Mouse (Mus musculus): ENCODE data around the gene Fam168b.

Fam168b gene

DNA sequence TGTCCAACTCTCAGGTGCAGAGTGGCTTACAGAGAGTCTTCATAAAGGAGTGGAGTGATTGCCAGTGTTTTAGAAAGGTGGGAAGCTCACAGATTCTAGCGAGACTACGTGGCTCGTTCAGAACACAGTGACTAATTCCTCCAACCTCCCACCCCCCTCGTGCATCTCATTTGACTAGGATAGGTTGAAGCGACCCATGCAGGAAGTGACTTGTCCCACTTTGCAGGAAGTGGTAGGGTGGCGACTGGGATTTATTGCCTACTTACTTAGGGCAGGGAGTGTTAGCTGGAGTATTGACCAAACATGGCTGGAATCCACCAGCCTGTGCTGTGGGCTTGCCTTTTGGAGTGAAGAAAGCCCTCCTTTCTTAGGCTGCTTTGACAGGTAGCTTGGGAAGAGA lies 8.7 kb upstream of the Fam168b start:
- DNase-seq (ENCODE audit: low read depth in 1 of 2, low spot score in 2 of 2) = no peak

DNA sequence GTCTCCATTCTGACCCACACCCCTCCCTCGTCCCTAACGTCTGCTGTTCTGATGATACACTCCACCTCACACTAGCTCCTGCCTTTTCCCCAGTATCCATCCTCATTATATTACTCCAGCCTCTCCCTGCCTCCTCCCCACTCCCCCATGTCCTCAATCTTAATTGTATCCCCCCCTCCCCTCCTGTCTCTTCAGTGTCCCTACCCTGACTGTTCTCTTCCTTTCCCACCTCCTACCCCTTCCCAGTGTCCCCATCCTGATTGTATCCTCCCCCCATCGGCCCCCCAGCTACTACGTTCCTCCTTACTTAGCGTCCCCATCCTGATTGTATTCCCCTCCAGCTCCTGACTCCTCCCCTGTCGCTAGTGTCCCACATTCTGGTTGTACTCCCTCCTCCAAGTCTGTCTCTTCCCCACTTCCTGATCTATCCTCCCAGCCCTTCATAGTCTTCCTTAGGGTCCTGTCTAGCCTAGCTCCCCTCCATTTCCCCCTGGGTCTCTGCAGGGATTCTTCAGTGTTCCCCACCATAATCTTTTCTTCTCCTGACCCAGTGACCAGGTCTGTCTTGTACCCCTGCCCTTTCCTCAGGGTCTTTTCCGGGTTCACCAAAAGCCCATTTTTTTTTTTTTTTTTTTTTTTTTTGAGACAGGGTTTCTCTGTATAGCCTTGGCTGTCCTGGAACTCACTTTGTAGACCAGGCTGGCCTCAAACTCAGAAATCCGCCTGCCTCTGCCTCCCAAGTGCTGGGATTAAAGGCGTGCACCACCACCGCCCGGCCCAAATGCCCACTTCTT lies 7.7 kb upstream of the Fam168b start:
- no peak for DNase-seq (ENCODE audit: low read depth in 1 of 2, low spot score in 2 of 2)

DNA sequence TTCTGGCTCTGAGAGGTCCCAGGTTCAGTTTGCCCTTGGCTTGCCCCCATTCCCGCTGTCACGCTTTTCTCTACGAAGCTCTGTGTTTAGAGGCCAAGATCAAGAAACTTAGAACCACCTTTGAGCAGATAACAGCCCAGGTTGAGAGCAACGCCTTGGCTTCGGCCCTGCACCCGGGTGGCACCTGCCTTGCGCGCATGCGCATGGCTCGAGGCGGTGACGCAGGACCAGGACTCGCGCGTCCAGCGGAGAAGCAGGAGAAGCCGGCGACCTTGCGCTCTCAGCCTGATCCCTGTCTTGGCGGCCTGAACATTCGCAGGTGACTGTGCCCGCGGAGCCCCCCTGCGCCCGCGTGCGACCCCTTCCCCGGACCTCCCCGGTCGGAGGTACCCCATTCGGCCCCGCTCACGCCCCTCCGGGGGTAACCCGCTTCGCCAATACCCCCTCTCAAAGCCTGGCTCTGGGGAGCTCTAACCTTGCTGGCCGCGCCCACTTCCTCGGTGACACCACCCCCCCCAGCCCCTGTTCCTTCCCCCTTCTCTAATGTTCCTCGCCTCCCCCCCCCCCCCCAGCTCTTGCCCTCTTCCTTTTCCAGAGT lies 7.0 kb upstream of the Fam168b start, which contains the start of gene Plekhb2:
Gene Plekhb2, plus strand, starts transcription at position 232 of the 598 bp plus-strand sequence.
- DNase-seq (ENCODE audit: low read depth in 1 of 2, low spot score in 2 of 2) = peak; percentile 59 to 78

DNA sequence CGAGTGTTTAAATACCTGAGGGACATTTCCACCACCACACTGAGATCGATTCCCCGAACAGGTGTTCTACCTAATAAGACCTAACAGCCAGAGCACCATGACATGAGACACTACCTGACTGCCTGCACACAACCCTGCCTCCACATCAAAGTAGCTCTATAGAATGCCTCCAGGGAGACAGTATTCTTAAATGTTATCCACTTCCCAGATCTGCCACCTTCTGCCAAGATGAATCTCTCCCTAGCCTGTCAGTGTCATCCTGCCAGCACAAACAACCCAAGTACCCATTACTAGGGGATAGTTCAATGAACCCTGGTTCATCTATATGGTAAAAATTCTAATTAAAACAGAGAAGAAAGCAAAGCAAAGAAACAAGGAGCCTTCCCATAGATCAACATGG lies 4.2 kb upstream of the Fam168b start:
- no peak for DNase-seq (ENCODE audit: low read depth in 1 of 2, low spot score in 2 of 2)

DNA sequence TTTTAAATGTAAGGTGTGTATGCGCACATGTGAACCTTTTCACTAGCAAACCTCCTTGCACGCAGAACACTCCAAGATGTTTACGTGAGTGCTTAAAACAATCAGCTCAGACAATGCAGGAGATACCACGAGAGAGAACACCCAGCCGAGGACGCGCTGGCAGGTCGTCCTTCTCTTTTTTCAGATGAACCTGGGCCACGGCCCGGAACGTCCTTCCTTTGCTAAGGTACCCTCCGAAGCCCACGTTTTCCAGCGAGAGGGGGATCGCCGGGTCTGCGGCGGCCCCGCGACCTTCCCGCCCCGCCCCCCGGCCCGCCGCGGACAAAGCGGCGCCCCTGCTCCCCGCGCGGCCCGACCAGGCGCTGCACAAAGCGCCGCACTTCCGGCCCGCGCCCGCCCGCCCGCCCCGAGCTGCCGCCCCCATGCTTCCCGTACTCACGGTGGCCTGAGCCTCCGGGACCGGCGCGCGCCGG lies 440 bp downstream of the Fam168b start:
- peak in 1 of 2 experiments; percentile 19 for DNase-seq (ENCODE audit: low read depth in 1 of 2, low spot score in 2 of 2)

DNA sequence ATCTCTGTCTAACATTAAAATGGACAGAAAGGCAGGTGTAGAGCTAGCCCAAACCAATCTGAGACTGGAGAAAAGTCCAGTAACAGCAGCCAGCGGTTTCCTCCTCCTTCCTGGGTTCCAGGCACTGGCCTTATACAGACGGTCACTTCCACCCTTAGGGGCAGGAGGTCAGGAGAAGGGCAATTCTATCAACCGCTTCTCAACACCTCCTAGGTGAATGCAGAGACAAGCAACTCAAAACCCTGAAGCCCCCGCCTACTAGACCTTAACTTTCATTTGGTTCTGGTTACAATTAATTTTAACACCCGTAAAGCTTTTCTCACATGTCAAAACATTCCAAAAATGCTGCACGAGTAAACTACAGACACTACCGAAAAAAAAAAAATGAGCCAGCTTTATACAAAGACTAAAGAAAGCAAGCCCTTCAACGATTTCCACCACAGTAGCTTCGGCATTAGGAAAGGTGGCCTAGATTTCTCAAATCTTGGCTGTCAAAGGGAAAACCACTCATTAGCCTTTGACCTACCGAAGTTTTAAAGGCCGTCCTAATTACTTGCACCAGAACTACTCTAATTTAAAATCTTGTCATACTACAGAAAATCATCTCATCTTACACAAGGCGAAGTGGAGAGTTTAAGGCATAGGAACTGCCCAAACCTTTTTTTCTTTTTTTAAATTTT lies 1.0 kb downstream of the Fam168b start:
- no peak for DNase-seq (ENCODE audit: low read depth in 1 of 2, low spot score in 2 of 2)

DNA sequence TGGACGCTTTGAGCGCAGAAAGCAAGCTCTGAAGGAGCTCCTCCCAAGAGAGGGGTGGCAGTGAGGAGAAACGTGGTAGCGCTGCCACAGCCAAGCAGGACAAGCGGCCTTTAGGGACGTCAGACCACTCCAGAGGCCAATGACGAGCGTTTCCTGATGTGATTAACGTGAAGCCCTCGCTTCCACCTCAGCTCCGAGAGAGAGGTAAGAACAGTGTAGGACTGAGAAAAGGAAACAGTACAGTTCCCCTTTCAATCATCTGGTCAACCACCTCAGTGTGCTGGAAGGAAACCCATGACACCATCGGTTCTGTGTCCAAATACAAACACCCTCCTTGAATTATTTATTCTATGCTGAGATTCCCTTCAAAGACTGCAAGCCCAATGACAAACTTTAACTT lies 3.6 kb downstream of the Fam168b start:
- no peak for DNase-seq (ENCODE audit: low read depth in 1 of 2, low spot score in 2 of 2)

DNA sequence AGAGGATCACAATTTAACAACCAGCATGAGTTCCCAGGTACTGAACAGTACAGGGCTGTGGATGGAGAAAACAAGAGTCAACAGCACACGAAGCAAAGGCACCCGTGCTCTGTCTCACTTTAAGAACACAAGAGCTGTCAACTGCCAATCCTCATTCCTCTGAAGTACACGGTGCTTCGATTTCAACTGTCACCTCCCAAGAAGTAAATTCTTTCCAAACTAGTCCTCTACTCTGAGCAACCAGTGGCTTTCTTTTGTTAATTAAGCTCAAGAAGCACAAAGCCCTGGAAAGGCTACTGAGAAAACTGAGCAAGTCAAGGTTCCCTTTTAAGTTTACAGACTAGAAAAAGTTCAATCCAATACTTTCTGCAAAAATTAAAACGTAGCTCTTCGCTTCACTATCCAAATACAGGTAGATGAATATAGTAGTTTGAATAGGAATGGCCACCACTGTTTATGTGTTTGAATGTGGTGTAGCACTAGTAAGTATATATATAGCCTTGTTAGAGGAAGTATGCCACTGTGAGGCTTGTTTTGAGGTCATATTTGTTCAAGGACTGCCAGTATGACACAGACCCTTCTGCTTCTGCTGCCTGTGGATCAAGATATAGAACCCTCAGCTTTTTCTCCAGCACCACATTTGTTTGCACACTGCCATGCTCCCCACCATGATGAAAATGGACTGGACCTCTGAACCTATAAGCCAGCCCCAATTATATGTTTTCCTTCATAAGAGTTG lies 4.7 kb downstream of the Fam168b start:
- no peak for DNase-seq (ENCODE audit: low read depth in 1 of 2, low spot score in 2 of 2)

DNA sequence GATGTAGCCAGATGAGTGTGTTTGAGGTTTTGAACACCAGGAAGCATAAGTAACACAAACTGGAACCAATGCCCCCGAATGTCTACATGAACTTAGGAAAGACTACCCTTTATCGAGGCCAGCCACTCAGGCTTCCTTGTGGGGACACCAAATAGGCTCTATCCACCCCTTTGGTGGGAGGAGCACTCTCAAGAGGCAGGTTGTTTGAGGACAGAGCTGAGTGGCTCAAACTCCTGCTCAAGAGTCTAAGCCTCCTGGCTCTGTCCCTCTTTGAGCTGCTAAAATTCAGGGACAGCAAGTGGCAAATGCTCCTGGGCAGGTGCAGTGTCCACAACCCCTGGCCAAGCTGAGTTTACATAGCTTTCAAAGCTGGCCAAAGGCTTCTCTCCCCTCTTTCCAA lies 8.0 kb downstream of the Fam168b start:
- DNase-seq (ENCODE audit: low read depth in 1 of 2, low spot score in 2 of 2) = no peak

DNA sequence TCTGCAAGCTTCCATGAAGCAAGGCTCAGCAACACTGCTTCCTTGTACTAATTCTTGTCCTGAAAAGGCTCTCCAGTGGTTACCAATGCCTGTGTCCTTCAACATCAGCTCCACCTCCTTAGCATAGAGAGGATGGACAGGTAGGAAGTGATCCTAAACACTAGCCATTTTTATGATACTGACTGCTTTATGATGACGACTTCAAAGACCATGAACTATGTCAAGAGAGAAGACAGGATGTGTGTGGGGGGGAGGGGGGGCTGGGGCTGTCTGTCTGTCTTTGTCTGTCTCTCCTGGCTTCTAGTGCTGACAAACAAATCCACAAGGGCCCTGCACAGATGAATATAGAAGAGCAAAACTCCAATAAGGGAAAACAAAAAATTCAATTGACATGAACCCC lies 11.5 kb downstream of the Fam168b start:
- no peak for DNase-seq (ENCODE audit: low read depth in 1 of 2, low spot score in 2 of 2)

DNA sequence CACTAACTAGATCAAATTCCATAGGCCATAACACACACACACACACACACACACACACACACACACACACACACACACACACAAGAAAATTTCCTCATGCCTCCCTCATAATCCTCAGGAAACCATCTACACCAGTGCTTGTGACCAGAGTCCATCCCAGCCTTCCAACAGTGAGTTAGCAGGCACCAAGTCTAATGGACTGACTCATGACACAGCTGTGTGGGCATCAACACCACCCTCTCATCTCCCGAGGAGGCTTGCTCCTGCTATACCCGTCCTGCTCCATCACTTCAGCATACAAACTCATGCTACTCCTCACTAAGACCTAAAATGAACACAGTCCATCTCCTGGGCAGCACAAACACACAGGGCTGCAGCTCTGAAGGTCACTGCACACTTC lies 11.9 kb downstream of the Fam168b start:
- no peak for DNase-seq (ENCODE audit: low read depth in 1 of 2, low spot score in 2 of 2)

DNA sequence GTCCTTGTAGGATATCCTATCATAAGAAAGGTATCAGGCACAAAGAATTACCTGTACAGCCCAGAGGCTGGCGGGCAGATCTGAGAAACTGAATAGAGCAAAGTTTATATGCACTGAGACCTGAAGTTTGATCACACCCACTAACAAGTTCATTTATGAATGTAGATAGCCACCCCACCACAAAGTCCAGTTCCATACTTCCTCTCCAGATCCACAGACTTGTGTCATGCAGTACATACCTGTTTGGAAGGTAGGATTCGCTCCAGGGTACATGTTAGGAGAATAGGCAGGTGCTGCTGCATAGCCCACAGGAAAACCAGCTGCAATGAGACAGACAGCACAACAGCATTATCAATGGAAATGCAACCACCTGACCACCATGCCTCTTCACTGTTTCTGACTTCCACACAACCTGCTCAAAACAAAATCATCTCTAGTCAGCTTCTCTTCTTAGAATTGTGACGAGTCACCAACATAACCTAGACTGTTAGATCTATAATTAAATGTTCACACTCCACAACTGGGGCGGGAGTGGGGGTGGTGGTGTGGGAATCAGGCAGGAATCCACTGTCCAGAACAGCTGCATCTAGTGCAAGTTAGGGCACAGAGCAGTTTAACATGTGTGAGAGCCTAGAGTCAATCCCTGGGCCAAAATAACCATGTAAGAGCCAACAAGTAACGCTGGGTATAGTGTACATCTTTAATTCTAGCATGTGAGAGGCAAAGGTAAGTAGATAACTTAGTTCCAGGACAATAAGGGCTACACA lies 14.2 kb downstream of the Fam168b start:
- DNase-seq (ENCODE audit: low read depth in 1 of 2, low spot score in 2 of 2) = no peak

DNA sequence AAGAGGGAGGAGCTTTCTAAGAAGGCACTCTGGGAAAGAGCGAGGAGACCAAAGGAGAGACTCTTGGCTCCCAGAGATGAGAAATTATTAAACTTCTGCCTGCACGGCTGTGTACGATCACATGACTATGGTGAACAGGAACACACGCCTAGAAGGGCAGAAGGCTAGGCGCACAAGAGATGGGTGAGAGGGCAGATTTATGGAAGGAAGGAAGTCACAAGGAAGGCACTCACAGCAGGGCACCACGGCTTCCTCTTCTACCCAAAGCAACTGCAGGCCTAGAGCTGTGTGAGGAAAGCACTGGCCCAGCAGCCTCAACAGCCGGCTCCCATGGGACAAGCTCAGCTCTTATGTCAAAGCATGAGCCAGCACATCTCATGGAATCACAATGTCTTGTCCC lies 15.0 kb downstream of the Fam168b start:
- DNase-seq (ENCODE audit: low read depth in 1 of 2, low spot score in 2 of 2) = no peak

DNA sequence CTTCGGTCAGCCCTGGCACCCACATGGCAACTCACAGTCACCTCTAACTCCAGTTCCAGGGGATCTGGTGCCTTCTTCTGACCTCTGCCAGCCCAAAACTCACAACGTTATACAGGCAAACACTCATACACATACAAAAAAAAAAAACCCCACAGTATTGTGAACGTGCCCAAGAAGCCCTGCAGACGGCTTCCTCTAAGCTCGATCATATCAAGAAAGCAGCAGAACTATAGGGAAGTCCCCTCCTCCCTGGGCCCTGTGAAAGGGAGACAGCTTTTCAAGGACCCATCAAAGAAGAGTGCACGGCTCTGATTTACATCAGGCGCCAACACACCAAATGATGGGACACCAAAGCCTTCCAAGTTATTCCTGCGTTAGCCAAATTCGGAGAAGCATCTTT lies 17.0 kb downstream of the Fam168b start:
- DNase-seq (ENCODE audit: low read depth in 1 of 2, low spot score in 2 of 2) = no peak

DNA sequence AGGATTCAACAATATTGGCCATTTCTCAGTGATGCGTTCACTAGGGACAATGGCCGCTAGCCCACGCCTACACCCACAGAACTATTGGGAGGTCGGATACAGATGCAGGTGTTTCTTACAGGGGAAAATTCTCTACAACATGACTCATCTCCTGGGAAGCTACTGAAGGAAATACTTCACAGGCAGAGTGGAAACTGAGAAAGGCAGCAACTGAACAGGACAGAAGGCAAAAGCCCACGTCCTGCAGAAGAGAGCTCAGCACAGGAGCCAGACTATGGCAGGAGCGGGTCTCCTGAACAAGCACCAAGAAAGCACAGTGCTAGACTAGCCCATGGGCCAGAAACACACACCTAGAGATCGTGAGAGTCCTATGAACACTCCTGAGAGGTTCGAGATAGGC lies 18.7 kb downstream of the Fam168b start:
- DNase-seq (ENCODE audit: low read depth in 1 of 2, low spot score in 2 of 2) = no peak

DNA sequence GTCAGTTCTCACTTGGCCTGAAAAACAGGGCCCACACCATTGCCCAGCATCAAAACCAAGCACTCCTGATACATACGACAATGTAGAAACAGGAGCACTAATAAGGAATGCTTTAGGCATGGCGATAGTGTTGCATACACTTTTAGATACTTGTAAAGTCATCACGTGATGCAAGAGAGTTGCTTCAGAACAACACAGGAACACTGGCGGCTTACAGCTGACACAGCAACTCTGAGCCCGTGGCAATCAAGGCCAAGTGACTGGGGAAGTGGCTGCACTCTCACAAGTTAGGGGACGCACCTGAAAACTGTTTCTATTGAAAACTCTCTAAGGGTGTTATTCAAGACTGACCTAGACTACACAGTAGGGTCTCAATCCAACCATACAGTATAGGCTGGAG lies 19.5 kb downstream of the Fam168b start:
- no peak for DNase-seq (ENCODE audit: low read depth in 1 of 2, low spot score in 2 of 2)

DNA sequence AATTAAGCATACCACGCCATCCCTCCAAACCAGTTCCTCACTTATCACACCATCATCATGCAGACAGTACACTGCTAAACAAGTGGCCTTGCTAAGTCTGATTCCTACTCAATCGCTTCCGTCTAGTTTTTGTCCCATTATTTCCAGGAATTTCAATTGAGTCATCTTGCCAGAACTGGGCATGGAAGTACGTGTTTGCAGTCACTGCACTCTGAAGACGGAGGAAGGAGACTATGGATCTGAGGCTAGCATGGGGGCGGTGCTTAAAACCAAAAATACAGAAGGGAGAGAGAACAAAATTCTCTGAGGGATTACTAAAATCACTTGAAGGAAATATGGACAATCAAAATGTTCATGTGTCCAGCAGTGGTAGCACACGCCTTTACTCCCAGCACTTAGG lies 20.1 kb downstream of the Fam168b start:
- no peak for DNase-seq (ENCODE audit: low read depth in 1 of 2, low spot score in 2 of 2)

DNA sequence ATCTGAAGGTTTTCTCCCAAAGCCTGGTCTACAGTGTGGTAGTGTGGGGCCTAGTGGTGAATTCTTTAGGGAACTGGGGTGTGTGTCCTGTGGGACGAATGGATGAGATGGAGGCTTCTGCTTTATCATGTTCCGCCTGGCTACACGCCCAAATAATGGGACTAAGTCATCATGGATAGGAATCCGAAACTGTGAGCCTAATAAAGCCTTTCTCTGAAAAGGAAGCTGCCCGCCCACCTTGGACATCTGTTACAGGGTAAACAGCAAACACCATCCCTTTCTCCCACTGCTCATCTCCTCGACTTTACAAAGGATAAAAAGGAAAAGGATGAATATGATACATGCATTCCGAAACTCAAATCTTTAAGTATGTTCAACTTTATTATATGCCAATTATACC lies 20.9 kb downstream of the Fam168b start:
- DNase-seq (ENCODE audit: low read depth in 1 of 2, low spot score in 2 of 2) = no peak

DNA sequence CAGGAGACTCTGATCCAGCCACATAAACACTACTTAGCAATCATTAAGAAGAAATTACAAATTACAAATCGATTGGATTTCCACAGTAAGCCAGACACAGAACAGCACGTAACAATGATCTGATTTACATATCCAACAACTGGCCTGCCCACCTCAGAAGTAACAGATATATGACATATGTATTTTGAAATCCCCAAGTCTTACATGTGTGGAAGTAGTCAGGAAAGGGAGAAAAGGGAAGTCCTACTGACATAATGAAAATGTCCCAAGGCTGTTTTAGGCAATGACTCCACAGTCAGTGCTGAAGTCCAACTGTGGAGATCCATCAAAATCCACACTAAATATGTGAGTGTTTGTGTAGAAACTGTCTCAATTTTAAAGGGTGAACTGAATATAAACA lies 21.5 kb downstream of the Fam168b start:
- no peak for DNase-seq (ENCODE audit: low read depth in 1 of 2, low spot score in 2 of 2)

DNA sequence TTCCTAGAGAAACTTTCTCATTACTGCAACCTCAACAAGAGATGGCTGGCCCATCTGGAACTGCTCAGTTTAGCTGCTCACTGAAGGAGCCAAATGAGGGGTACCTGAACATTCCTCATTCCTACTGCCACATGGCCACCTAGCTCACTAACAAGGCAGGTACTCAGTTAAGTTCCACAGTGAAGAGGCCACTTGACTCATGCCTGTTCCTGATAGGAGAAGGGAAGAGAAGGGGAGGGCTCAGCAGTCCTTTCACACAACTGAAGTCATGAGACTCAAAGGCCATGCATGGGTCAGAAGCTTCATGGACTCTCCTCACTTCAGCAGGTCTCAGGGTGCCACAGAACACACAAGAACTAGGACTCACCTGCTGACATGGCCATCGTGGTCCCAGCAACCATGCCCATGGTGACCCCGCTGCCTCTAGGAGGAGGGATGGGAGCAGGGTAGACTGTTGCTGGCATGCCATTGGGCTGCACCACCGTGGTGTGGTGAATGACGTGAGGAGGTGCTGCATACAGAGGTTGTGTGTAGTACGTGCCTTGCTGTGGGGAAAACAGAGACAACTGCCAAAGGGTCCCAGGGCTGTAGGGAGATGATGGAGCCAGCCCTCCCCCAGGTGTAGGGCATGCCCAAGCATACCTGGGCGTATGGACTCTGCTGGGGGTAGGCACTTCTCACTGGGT lies 23.5 kb downstream of the Fam168b start:
- DNase-seq (ENCODE audit: low read depth in 1 of 2, low spot score in 2 of 2) = no peak
